Mouse (Mus musculus) embryonic facial prominence, embryonic 14.5 days (tissue): ENCODE measurements around the gene Atp23. TPM values are rescaled to one million over a fixed set of nuclear protein-coding genes. Genes with fewer than 3 reads are reported as not detected.
"Not testable (repeated sequence)": the region's sequence is repeated elsewhere in the genome, so short reads cannot be mapped to it uniquely, and the experiment has no call there.

Experiments
- ATAC-seq: fragments of 200-750 bp; cut with Nextera tagmentation; 2 replicates; pipeline ENCODE4 v1.8.0; 2017; ENCODE audit warnings: low read depth, moderate number of reproducible peaks, moderate TSS enrichment
- DNase-seq: peaks from one replicate; pipeline ENCODE4 v3.0.0-alpha.2; 2015; ENCODE audit warnings: low spot score
- H3K27ac ChIP-seq: fragments of 300-500 bp; sonication (generic); replicated peaks from 2 replicates; pipeline ENCODE4 v1.5.1; 2014; ENCODE audit warnings: low read depth, mild to moderate bottlenecking, low read length, moderate library complexity
- H3K27me3 ChIP-seq: fragments of 300-500 bp; sonication (generic); replicated peaks from 2 replicates; pipeline ENCODE4 v1.6.1; 2014; ENCODE audit warnings: low read length; ENCODE audit not compliant: control insufficient read depth, insufficient read depth
- H3K36me3 ChIP-seq: fragments of 300-500 bp; sonication (generic); 2 replicates; pipeline ENCODE4 v1.6.1; 2014; ENCODE audit warnings: low read length, mixed read lengths; ENCODE audit not compliant: control insufficient read depth, insufficient read depth
- H3K4me1 ChIP-seq: fragments of 300-500 bp; sonication (generic); 2 replicates; pipeline ENCODE4 v1.6.1; 2014; ENCODE audit warnings: antibody characterized with exemption, low read length; ENCODE audit not compliant: control insufficient read depth, insufficient read depth
- H3K4me2 ChIP-seq: fragments of 300-500 bp; sonication (generic); 2 replicates; pipeline ENCODE4 v1.6.1; 2014; ENCODE audit warnings: low read depth, mild to moderate bottlenecking, low read length, moderate library complexity, mixed read lengths
- H3K4me3 ChIP-seq: fragments of 300-500 bp; sonication (generic); 2 replicates; pipeline ENCODE4 v1.5.1; 2014; ENCODE audit warnings: low read depth, mild to moderate bottlenecking, low read length
- H3K9ac ChIP-seq: fragments of 300-500 bp; sonication (generic); 2 replicates; pipeline ENCODE4 v1.6.1; 2014; ENCODE audit warnings: low read depth, mild to moderate bottlenecking, low read length, moderate library complexity, mixed read lengths
- H3K9me3 ChIP-seq: fragments of 300-500 bp; sonication (generic); 2 replicates; pipeline ENCODE4 v1.6.1; 2016; ENCODE audit warnings: low read length; ENCODE audit not compliant: control insufficient read depth
- WGBS: fragments of 180-500 bp; shearing (Covaris S2); extraction: QIAGEN DNeasy Blood & Tissue Kit; methylation state at CpG from one replicate; pipeline ENCODE4 v1.1.7; 2014; 5-methylcytosine and 5-hydroxymethylcytosine counted together
- polyA plus RNA-seq: library from polyadenylated mRNA; unstranded; fragments of >200 nt; fragmentation: Nextera tagmentation; extraction: Ambion mirVana; gene quantifications from 2 replicates; pipeline ENCODE4 v1.2.1, GENCODE M21; 2014

Gene Atp23
- polyA plus RNA-seq, 1 experiment from 2014 or later = 16.7 TPM

DNA sequence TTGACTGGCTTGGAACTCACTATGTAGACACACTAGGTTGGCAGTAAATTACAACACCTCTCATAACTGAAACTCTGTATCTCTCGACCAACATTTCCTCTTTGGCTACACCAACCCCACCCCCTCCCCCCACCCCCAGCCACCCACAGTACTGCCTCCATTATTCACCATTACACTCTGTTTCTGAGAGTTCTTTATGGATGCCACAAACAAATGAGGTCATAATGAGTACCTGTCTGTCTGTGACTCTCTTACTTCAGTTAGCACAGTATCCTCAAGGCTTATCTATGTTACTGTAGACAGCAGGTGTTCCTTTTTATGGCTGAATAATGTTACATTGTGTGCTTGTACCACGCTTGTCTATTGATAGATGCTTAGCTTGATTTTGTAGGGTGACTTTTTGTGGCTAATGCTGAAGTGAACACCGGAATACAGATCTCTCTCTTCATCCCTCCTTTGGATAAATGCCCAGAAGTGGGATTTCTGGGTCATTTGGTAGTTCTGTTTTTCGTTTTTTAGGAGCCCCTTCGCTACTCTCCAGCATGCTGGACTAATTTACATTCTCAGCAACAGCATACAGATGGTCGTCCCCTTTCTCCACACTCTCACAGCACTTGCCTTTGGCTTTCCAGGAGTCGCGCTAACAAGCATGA, 73.1 kb downstream of the Atp23 start:
- Histone ChIP-seq H3K9me3 (peaks cover 4% of the 10 kb centered on the region; the same call in 1 of the 2 replicates), H3K9ac (no peak overlapping the region), H3K4me3 (no peak overlapping the region), H3K27me3 (no peaks in the 10 kb centered on the region), H3K4me2 (no peak overlapping the region), H3K27ac (no peak overlapping the region), H3K36me3 (no peaks in the 10 kb centered on the region), H3K4me1 (peaks cover 8% of the 10 kb centered on the region; the same call in 1 of the 2 replicates)
- DNase-seq = peak; percentile 67
- whole genome bisulfite sequencing = 31% methylated on average over 8 of the region's 8 CpGs
- ATAC-seq = peak; percentile 53; the same call in 1 of the 2 replicates

DNA sequence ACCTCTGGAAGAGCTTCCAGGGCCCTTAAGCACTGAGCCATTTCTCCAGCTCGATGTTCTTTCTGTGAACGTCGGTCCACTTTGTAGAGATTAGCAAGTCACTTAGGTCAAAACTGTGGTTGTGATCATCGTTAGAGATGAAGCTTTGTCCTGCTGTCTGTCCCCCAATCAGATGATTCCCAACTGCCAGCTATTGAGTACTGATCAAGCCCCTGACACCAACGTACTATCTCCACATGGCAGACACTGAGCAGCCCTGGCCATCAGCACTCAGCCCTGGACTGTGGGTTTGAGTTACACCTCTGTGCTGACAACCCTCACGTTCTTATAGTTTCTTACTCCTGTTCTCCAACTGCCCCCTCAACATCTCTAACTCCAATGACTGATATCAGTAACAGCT, 74.2 kb downstream of the Atp23 start:
- no peak for ATAC-seq
- 91% methylated on average over 6 of the region's 6 CpGs for WGBS

DNA sequence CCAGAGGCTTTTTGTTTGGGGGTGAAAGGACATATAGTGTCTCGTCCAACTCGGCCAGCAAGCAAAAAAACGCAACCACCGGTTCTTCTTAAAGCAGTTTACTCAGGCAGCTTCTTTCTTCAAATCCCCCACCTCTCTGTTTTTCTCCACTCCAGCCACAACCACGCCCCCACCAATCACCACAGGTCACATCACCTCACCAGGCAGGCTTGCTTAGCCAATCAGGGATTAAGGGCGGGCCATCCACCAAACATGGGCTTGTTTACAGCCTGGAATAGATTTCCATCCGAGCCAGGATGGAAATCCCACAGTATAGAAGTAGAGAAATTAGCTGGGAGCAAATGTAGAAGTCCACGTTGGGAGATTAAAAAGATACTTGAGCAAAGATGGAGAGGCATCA, 74.9 kb downstream of the Atp23 start:
- not testable (repeated sequence) for H3K36me3 ChIP-seq, H3K27ac ChIP-seq, ATAC-seq, H3K4me3 ChIP-seq, H3K4me2 ChIP-seq, H3K27me3 ChIP-seq, H3K4me1 ChIP-seq, H3K9ac ChIP-seq, H3K9me3 ChIP-seq, DNase-seq
- 84% methylated on average over 8 of the region's 8 CpGs for WGBS

More for the DNA sequence above, 74.2 kb downstream of the Atp23 start:
- Histone ChIP-seq H3K9me3 (peaks cover 4% of the 10 kb centered on the region; the same call in 1 of the 2 replicates), H3K27ac (no peak overlapping the region), H3K36me3 (no peaks in the 10 kb centered on the region), H3K4me1 (peaks cover 8% of the 10 kb centered on the region; the same call in 1 of the 2 replicates), H3K4me2 (no peak overlapping the region), H3K27me3 (no peaks in the 10 kb centered on the region), H3K9ac (no peak overlapping the region), H3K4me3 (no peak overlapping the region)
- no peak for DNase-seq

DNA sequence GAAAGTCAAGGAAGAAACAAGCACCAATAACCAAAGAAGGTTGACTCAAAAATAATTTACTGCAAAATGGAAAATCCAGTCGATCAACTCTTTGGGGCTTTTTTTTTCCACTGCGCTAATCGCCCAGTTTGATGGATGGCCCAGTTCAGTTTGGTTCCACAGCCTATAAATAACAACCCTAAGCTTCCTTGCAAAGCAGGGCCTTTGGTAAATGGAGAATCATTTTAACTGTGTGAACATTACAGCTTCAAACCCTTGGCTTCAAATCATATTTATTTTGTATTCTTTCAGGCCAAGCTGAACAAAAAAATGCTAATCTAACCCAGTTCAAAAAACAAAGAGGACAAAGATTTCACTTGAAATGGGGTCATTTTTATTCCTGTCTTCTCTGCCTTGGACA, 78.7 kb downstream of the Atp23 start:
- Histone ChIP-seq H3K9ac (no peak overlapping the region), H3K4me3 (no peak overlapping the region), H3K27me3 (no peaks in the 10 kb centered on the region), H3K9me3 (peaks cover 4% of the 10 kb centered on the region; the same call in 1 of the 2 replicates), H3K27ac (no peak overlapping the region), H3K4me1 (no peaks in the 10 kb centered on the region), H3K36me3 (no peaks in the 10 kb centered on the region), H3K4me2 (no peak overlapping the region)
- DNase-seq = no peak
- 71% methylated on average over 3 of the region's 3 CpGs for WGBS
- ATAC-seq = no peak

Other genes starting within 250 kb of the Atp23 start
- gene Ctdsp2, start 77.4 kb upstream of the Atp23 start, polyA plus RNA-seq = 109 and 116 TPM in 2 replicates
- gene Avil, start 99.4 kb upstream of the Atp23 start, polyA plus RNA-seq = 7.8 and 9.0 TPM in 2 replicates
- 61.0 and 61.3 TPM in 2 replicates for gene Tsfm, start 129.5 kb upstream of the Atp23 start, polyA plus RNA-seq
- gene Mettl1, start 140.1 kb upstream of the Atp23 start, polyA plus RNA-seq = 47.7 and 55.9 TPM in 2 replicates
- 0.84 and 1.0 TPM in 2 replicates for gene Eef1akmt3, start 140.2 kb upstream of the Atp23 start, polyA plus RNA-seq
- 0.13 and 0.29 TPM in 2 replicates for gene Cyp27b1, start 146.9 kb upstream of the Atp23 start, polyA plus RNA-seq
- 1.5 and 2.0 TPM in 2 replicates for gene March9, start 158.8 kb upstream of the Atp23 start, polyA plus RNA-seq
- gene Cdk4, start 162.2 kb upstream of the Atp23 start, polyA plus RNA-seq = 1,371 and 1,625 TPM in 2 replicates
- 51.8 and 53.6 TPM in 2 replicates for gene Tspan31, start 168.9 kb upstream of the Atp23 start, polyA plus RNA-seq
- gene Agap2, start 173.9 kb upstream of the Atp23 start, polyA plus RNA-seq = 0.45 and 0.72 TPM in 2 replicates
- gene Os9, start 219.8 kb upstream of the Atp23 start, polyA plus RNA-seq = 59.3 and 62.9 TPM in 2 replicates